Mouse (Mus musculus): ENCODE data around the gene Cdrt4. TPM values are rescaled to one million over a fixed set of nuclear protein-coding genes. Genes with fewer than 3 reads are reported as not detected.

Cdrt4 gene
- total and polyA plus RNA-seq, 3 experiments: not detected

DNA sequence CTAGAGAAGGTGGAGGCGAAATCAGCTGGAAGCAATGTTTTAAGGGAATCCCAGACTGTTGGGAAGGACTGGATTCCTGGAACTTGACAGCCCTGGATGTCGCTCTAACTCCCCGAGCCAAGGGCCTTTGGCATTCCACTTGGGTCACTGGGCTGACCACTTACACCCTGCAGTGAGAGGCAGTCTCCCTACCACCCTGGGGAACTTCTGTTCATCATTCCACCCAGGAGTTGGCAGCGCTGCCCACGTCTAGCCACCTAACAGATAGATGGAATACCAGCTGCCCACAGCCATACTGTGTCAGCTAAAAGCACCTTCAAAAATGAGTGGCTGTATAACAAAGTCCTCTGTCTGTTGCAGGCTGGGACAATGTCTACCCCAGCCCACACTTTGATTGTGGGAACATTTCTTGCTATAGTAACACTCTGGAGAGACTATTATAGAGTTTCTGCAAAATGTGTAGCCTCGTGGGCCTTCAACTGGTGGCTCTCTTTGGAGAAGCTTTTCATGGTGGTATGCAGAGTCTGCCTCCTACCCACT lies 67.2 kb downstream of the Cdrt4 start:
- H3K36me3 ChIP-seq (ENCODE audit: control insufficient read depth in 1 of 2, insufficient read depth in 2 of 2, low read length in 2 of 2): no peaks in the 10 kb centered on the region
- DNase-seq (ENCODE audit: low read depth, low spot score): no peak

GRCm38 (mm10) chr11:63020633-63021032 lies 69.6 kb downstream of the Cdrt4 start:
- Histone ChIP-seq H3K4me1 (ENCODE audit: control insufficient read depth in 1 of 2, insufficient read depth in 2 of 2, low read length in 2 of 2) (no peaks in the 10 kb centered on the region), H3K4me3 (ENCODE audit: control insufficient read depth in 1 of 2, insufficient read depth in 1 of 2, low read depth in 2 of 2, low read length in 2 of 2) (no peak overlapping the region), H3K27ac (ENCODE audit: control insufficient read depth, low read depth, low read length) (no peak overlapping the region), H3K36me3 (ENCODE audit: control insufficient read depth in 1 of 2, insufficient read depth in 2 of 2, low read length in 2 of 2) (no peaks in the 10 kb centered on the region), H3K9ac (ENCODE audit: control insufficient read depth, low read depth, low read length, poor library complexity, severe bottlenecking) (no peak overlapping the region), H3K9me3 (replicated peaks; ENCODE audit: insufficient read depth, low read length) (no peaks in the 10 kb centered on the region), H3K27me3 (ENCODE audit: control insufficient read depth in 1 of 2, insufficient read depth in 2 of 2, low read length in 2 of 2) (no peaks in the 10 kb centered on the region), H3K79me2 (ENCODE audit: control insufficient read depth, insufficient read depth, low read length, poor library complexity) (no peaks in the 10 kb centered on the region)
- TF ChIP-seq GABPA (IDR thresholded peaks at IDR 0.05; ENCODE audit: low read depth, low read length): no peak
- no peak for TF ChIP-seq ZNF384 (IDR thresholded peaks at IDR 0.05; ENCODE audit: low read depth, low read length)
- no peak for TF ChIP-seq CTCF (IDR thresholded peaks at IDR 0.05 in 2 of 3, conservative IDR thresholded peaks at IDR 0.05 in 1 of 3; ENCODE audit: control insufficient read depth in 1 of 3, insufficient read depth in 1 of 3, low read depth in 2 of 3, low read length in 3 of 3, poor library complexity in 1 of 3, severe bottlenecking in 1 of 3)
- no peak for TF ChIP-seq E2F4 (IDR thresholded peaks at IDR 0.05; ENCODE audit: borderline replicate concordance, low read depth, low read length)
- TF ChIP-seq ELF1 (IDR thresholded peaks at IDR 0.05; ENCODE audit: low read depth, low read length): no peak
- TF ChIP-seq UBTF (IDR thresholded peaks at IDR 0.05; ENCODE audit: borderline replicate concordance, insufficient read depth, low read depth, low read length): no peak
- TF ChIP-seq BHLHE40 (IDR thresholded peaks at IDR 0.05; ENCODE audit: borderline replicate concordance, low read depth, low read length): no peak
- TF ChIP-seq USF2 (IDR thresholded peaks at IDR 0.05; ENCODE audit: borderline replicate concordance in 1 of 2, insufficient read depth in 1 of 2, low read depth in 1 of 2, low read length in 2 of 2): no peak
- TF ChIP-seq MYB (IDR thresholded peaks at IDR 0.05; ENCODE audit: low read depth, low read length): no peak
- no peak for TF ChIP-seq MEF2A (IDR thresholded peaks at IDR 0.05; ENCODE audit: extremely low read depth, insufficient replicate concordance, low read depth, low read length, poor library complexity, severe bottlenecking)
- no peak for TF ChIP-seq JUND (IDR thresholded peaks at IDR 0.05; ENCODE audit: low read depth, low read length)
- no peak for TF ChIP-seq POLR2AphosphoS2 (IDR thresholded peaks at IDR 0.05; ENCODE audit: low read length)
- TF ChIP-seq POLR2A (IDR thresholded peaks at IDR 0.05; ENCODE audit: control insufficient read depth in 1 of 2, insufficient read depth in 1 of 2, low read depth in 1 of 2, low read length in 2 of 2, poor library complexity in 1 of 2): no peak
- no peak for TF ChIP-seq POLR2AphosphoS5 (IDR thresholded peaks at IDR 0.05; ENCODE audit: borderline replicate concordance, low read depth, low read length)
- no peak for TF ChIP-seq NRF1 (IDR thresholded peaks at IDR 0.05; ENCODE audit: insufficient read depth, low read depth, low read length, poor library complexity, severe bottlenecking)
- TF ChIP-seq MXI1 (IDR thresholded peaks at IDR 0.05; ENCODE audit: low read depth, low read length): no peak
- no peak for TF ChIP-seq MAFK (IDR thresholded peaks at IDR 0.05; ENCODE audit: borderline replicate concordance, low read depth, low read length)
- no peak for TF ChIP-seq EP300 (IDR thresholded peaks at IDR 0.05; ENCODE audit: low read depth in 1 of 2, low read length in 2 of 2)
- no peak for TF ChIP-seq ETS1 (IDR thresholded peaks at IDR 0.05; ENCODE audit: low read depth, low read length)
- peak; percentile 4 for DNase-seq (ENCODE audit: low read depth, low spot score)

More for the DNA sequence above, 67.2 kb downstream of the Cdrt4 start:
- Histone ChIP-seq H3K4me1 (ENCODE audit: control insufficient read depth in 1 of 2, insufficient read depth in 2 of 2, low read length in 2 of 2) (no peaks in the 10 kb centered on the region), H3K27ac (ENCODE audit: control insufficient read depth, low read depth, low read length) (no peak overlapping the region), H3K4me3 (ENCODE audit: control insufficient read depth in 1 of 2, insufficient read depth in 1 of 2, low read depth in 2 of 2, low read length in 2 of 2) (no peak overlapping the region), H3K9me3 (replicated peaks; ENCODE audit: insufficient read depth, low read length) (no peaks in the 10 kb centered on the region), H3K27me3 (ENCODE audit: control insufficient read depth in 1 of 2, insufficient read depth in 2 of 2, low read length in 2 of 2) (no peaks in the 10 kb centered on the region), H3K9ac (ENCODE audit: control insufficient read depth, low read depth, low read length, poor library complexity, severe bottlenecking) (no peak overlapping the region), H3K79me2 (ENCODE audit: control insufficient read depth, insufficient read depth, low read length, poor library complexity) (no peaks in the 10 kb centered on the region)
- no peak for TF ChIP-seq UBTF (IDR thresholded peaks at IDR 0.05; ENCODE audit: borderline replicate concordance, insufficient read depth, low read depth, low read length)
